Mouse (Mus musculus) midbrain, embryonic 16.5 days (tissue): ENCODE measurements around the gene Ralgds. TPM values are rescaled to one million over a fixed set of nuclear protein-coding genes. Genes with fewer than 3 reads are reported as not detected.

Source experiments
- ATAC-seq: fragments of 200-750 bp; cut with Nextera tagmentation; 2 replicates; pipeline ENCODE4 v1.8.0; 2017; ENCODE audit warnings: moderate TSS enrichment
- H3K27ac ChIP-seq: fragments of 300-500 bp; sonication (generic); 2 replicates; pipeline ENCODE4 v1.5.1; 2014; ENCODE audit warnings: mild to moderate bottlenecking, low read length, mixed read lengths
- H3K27me3 ChIP-seq: fragments of 300-500 bp; sonication (generic); 2 replicates; pipeline ENCODE4 v1.6.1; 2014; ENCODE audit warnings: low read depth, low read length, mixed read lengths; ENCODE audit not compliant: control insufficient read depth, insufficient read depth
- H3K36me3 ChIP-seq: fragments of 300-500 bp; sonication (generic); 2 replicates; pipeline ENCODE4 v1.6.1; 2014; ENCODE audit warnings: mild to moderate bottlenecking, low read length, moderate library complexity, mixed read lengths; ENCODE audit not compliant: control insufficient read depth, insufficient read depth
- H3K4me1 ChIP-seq: fragments of 300-500 bp; sonication (generic); 2 replicates; pipeline ENCODE4 v1.6.1; 2014; ENCODE audit warnings: mild to moderate bottlenecking, low read length, mixed read lengths; ENCODE audit not compliant: control insufficient read depth, insufficient read depth
- H3K4me2 ChIP-seq: fragments of 300-500 bp; sonication (generic); 2 replicates; pipeline ENCODE4 v1.6.1; 2014; ENCODE audit warnings: mild to moderate bottlenecking, low read length, mixed read lengths
- H3K4me3 ChIP-seq: fragments of 300-500 bp; sonication (generic); 2 replicates; pipeline ENCODE4 v1.5.1; 2014; ENCODE audit warnings: low read depth, mild to moderate bottlenecking, low read length, moderate library complexity, mixed read lengths
- H3K9ac ChIP-seq: fragments of 300-500 bp; sonication (generic); 2 replicates; pipeline ENCODE4 v1.6.1; 2014; ENCODE audit warnings: low read depth, low read length, mixed read lengths
- H3K9me3 ChIP-seq: fragments of 300-500 bp; sonication (generic); replicated peaks from 2 replicates; pipeline ENCODE4 v1.6.1; 2014; ENCODE audit warnings: mild to moderate bottlenecking, low read length, mixed read lengths; ENCODE audit not compliant: control insufficient read depth, poor library complexity, severe bottlenecking
- WGBS: fragments of 180-500 bp; shearing (Covaris S2); extraction: QIAGEN DNeasy Blood & Tissue Kit; methylation state at CpG from one replicate; pipeline ENCODE4 v1.1.7; 2014; 5-methylcytosine and 5-hydroxymethylcytosine counted together
- polyA plus RNA-seq: library from polyadenylated mRNA; unstranded; fragments of >200 nt; fragmentation: Nextera tagmentation; extraction: Ambion mirVana; gene quantifications from 2 replicates; pipeline ENCODE4 v1.2.1, GENCODE M21; 2015

Gene Ralgds
- polyA plus RNA-seq, 1 experiment from 2014 or later: 78.4 TPM

GRCm38 (mm10) chr2:28557452-28557851, 44.5 kb downstream of the Ralgds start:
- no peaks in the 10 kb centered on the region for H3K27me3 ChIP-seq
- ATAC-seq: no peak
- H3K4me1 ChIP-seq: no peaks in the 10 kb centered on the region
- peaks cover 13% of the 10 kb centered on the region for H3K36me3 ChIP-seq
- H3K4me2 ChIP-seq: no peak overlapping the region
- H3K4me3 ChIP-seq: no peak overlapping the region
- H3K9ac ChIP-seq: no peak overlapping the region
- no peaks in the 10 kb centered on the region for H3K9me3 ChIP-seq
- 86% methylated on average over 5 of the region's 5 CpGs for WGBS
- H3K27ac ChIP-seq: no peak overlapping the region

- no peak within 1 kb of the TSS for H3K4me3 ChIP-seq
- 70% methylated on average over 6 of the region's 6 CpGs for WGBS
- no peak within 1 kb of the TSS for H3K9ac ChIP-seq
- no peak within 1 kb of the TSS for H3K4me2 ChIP-seq
- ATAC-seq: no peak
- H3K9me3 ChIP-seq: no peaks in the 10 kb centered on the region
- H3K4me1 ChIP-seq: no peaks in the 10 kb centered on the region
- H3K27me3 ChIP-seq: no peaks in the 10 kb centered on the region
- no peak within 1 kb of the TSS for H3K27ac ChIP-seq
- peaks cover 24% of the 10 kb centered on the region for H3K36me3 ChIP-seq
These were observed 50.4 kb downstream of the Ralgds start, which contains the start of gene Cel for GRCm38 (mm10) chr2:28563303-28563702. Gene Cel (minus strand): TSS chr2:28563403.

- H3K4me1 ChIP-seq: no peaks in the 10 kb centered on the region
- peaks cover 26% of the 10 kb centered on the region for H3K36me3 ChIP-seq
These were observed 50.9 kb downstream of the Ralgds start for GRCm38 (mm10) chr2:28563830-28564229.

GRCm38 (mm10) chr2:28564380-28564779, 51.5 kb downstream of the Ralgds start:
- no peak for ATAC-seq
- 89% methylated on average over 4 of the region's 4 CpGs for WGBS
- no peaks in the 10 kb centered on the region for H3K27me3 ChIP-seq
- H3K4me3 ChIP-seq: no peak overlapping the region
- H3K36me3 ChIP-seq: peaks cover 30% of the 10 kb centered on the region
- no peak overlapping the region for H3K27ac ChIP-seq
- no peaks in the 10 kb centered on the region for H3K4me1 ChIP-seq
- no peak overlapping the region for H3K9ac ChIP-seq
- H3K9me3 ChIP-seq: no peaks in the 10 kb centered on the region
- H3K4me2 ChIP-seq: no peak overlapping the region

More at GRCm38 (mm10) chr2:28563830-28564229, 50.9 kb downstream of the Ralgds start:
- no peak overlapping the region for H3K4me3 ChIP-seq
- H3K9ac ChIP-seq: no peak overlapping the region
- no peak overlapping the region for H3K27ac ChIP-seq
- ATAC-seq: no peak
- no peak overlapping the region for H3K4me2 ChIP-seq
- no peaks in the 10 kb centered on the region for H3K9me3 ChIP-seq
- no peaks in the 10 kb centered on the region for H3K27me3 ChIP-seq

GRCm38 (mm10) chr2:28566545-28566944, 53.6 kb downstream of the Ralgds start:
- Histone ChIP-seq H3K4me2 (no peak overlapping the region), H3K27ac (peak overlapping the region; percentile 33; the same call in 1 of the 2 replicates), H3K9me3 (no peaks in the 10 kb centered on the region), H3K4me3 (no peak overlapping the region), H3K36me3 (peaks cover 44% of the 10 kb centered on the region), H3K27me3 (no peaks in the 10 kb centered on the region), H3K9ac (no peak overlapping the region), H3K4me1 (no peaks in the 10 kb centered on the region)
- WGBS: 69% methylated on average over 5 of the region's 5 CpGs
- ATAC-seq: no peak

- Histone ChIP-seq H3K4me3 (no peak overlapping the region), H3K27ac (no peak overlapping the region), H3K36me3 (peaks cover 66% of the 10 kb centered on the region), H3K4me1 (no peaks in the 10 kb centered on the region), H3K9ac (no peak overlapping the region), H3K27me3 (no peaks in the 10 kb centered on the region), H3K9me3 (no peaks in the 10 kb centered on the region), H3K4me2 (no peak overlapping the region)
- 81% methylated on average over 3 of the region's 3 CpGs for WGBS
- ATAC-seq: no peak
These were observed 57.0 kb downstream of the Ralgds start for GRCm38 (mm10) chr2:28569903-28570302.

GRCm38 (mm10) chr2:28575341-28575740, 62.4 kb downstream of the Ralgds start:
- Histone ChIP-seq H3K9me3 (no peaks in the 10 kb centered on the region), H3K4me3 (no peak overlapping the region), H3K9ac (no peak overlapping the region), H3K4me2 (no peak overlapping the region), H3K27me3 (no peaks in the 10 kb centered on the region), H3K36me3 (peaks cover 47% of the 10 kb centered on the region), H3K27ac (no peak overlapping the region), H3K4me1 (no peaks in the 10 kb centered on the region)
- 87% methylated on average over 4 of the region's 4 CpGs for WGBS
- no peak for ATAC-seq

- peaks cover 8% of the 10 kb centered on the region for H3K4me1 ChIP-seq
- H3K9ac ChIP-seq: no peak overlapping the region
- no peaks in the 10 kb centered on the region for H3K27me3 ChIP-seq
- no peak overlapping the region for H3K4me2 ChIP-seq
- no peak overlapping the region for H3K27ac ChIP-seq
- no peak for ATAC-seq
- H3K9me3 ChIP-seq: no peaks in the 10 kb centered on the region
- H3K36me3 ChIP-seq: peaks cover 35% of the 10 kb centered on the region
- 94% methylated on average over 3 of the region's 3 CpGs for WGBS
- H3K4me3 ChIP-seq: no peak overlapping the region
These were observed 63.9 kb downstream of the Ralgds start for GRCm38 (mm10) chr2:28576815-28577214.

GRCm38 (mm10) chr2:28578003-28578402, 65.1 kb downstream of the Ralgds start:
- ATAC-seq: no peak
- H3K36me3 ChIP-seq: peaks cover 24% of the 10 kb centered on the region

More at GRCm38 (mm10) chr2:28578003-28578402, 65.1 kb downstream of the Ralgds start:
- Histone ChIP-seq H3K4me1 (peaks cover 15% of the 10 kb centered on the region), H3K4me3 (no peak overlapping the region), H3K4me2 (no peak overlapping the region), H3K9ac (no peak overlapping the region), H3K27ac (no peak overlapping the region), H3K27me3 (no peaks in the 10 kb centered on the region), H3K9me3 (no peaks in the 10 kb centered on the region)
- 60% methylated on average over 5 of the region's 5 CpGs for WGBS
